Mouse (Mus musculus): Measurements from ENCODE around the gene Kcnc3.

Gene Kcnc3

GRCm38 (mm10) chr7:44630437-44630836, 40.0 kb downstream of the Kcnc3 start:
- no peak for DNase-seq

GRCm38 (mm10) chr7:44632676-44633075, 42.2 kb downstream of the Kcnc3 start:
- DNase-seq, result peak in 1 of 2 experiments; percentile 21

DNA sequence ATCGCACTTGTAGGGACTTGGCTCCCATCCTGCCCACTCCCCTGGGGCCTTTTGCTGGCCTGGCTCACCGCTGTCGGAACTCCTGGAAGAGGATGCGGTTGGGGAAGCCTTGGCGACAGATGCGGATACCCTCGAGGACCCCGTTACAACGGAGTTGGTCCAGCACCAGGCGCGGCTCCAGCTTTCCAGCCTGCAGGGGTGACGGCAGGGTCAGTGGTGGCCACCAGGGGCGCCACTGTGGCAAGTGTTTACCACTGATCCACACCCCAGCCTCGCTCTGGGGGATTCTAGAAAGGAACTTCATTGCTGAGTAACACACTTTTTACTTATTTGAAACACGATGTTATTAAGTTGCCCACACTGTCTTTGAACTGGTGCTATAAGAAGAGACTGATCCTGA, 42.9 kb downstream of the Kcnc3 start:
- DNase-seq, result peak; percentile 73 to 87

DNA sequence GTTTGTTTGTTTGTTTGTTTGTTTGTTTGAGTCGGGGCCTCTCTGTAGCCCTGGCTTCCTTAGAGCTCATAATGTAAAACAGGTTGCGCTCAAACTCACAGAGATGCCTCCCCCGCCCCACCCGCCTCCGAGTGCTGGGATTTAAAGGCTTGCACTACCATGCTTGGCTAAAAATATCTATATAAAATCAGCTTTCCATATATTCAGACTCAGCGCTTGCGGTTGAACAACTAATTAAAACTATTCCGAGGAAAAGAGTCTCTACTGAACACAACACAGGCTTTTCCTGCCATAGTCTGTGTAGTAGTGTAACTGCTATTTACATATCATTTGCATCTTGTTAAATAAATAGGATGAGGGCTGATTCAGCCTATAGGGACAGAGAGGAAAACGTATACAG, 46.2 kb downstream of the Kcnc3 start:
- no peak for DNase-seq

DNA sequence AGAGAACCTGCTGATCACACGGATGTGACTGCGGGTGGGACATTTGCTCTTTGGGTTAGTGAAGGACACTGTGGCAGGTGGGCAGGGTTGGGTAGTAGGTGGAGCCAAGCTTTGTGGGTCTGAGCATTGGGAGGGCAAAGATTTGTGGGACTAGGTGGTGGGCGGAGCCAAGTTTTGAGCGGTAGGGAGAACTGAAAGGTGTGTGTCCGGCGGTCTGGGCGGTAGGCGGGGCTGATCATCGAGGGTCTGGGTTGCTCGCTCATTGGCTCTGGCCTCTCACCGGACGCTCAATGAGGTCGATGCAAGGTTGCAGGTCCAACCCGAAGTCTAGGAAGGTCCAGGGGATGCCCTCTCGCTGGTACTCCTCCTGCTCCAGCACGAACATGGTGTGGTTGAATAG, 48.2 kb downstream of the Kcnc3 start:
- DNase-seq, result no peak

DNA sequence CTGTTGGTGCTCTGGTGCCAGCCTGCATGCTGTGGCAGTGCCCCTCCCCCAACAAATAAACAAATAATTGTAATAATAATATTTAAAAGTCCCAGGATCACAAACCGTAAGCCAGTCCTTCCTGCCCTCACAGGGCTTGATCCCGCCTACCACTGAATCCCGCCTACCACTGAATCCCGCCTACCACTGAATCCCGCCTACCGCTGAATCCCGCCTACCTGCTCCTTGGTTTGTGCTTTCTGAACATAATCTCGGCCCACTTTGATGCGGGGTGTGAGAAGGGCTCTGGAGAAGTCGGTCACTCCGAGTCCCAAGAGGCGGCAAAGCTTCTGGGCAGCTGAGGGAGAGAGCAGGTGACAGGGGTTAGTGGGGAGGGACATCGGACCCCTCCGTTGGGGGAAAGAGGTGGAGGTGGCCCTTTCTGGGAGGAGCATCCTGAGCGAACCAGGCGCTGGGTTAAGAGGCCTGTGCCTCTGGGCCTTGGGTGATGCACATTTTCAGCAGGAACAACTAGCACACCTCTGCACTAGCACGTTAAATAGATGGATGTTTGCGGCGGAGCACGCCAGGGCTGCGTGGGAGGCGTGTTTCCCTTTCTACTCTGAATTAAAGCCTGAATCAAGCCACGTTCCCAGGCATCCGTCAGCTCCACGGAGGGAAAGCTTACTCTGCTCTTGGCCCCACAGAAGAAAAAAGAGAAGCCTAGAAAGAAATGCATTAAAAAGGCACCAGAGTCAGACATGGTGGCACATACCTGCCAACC, 50.6 kb downstream of the Kcnc3 start:
- DNase-seq, result no peak

GRCm38 (mm10) chr7:44641887-44642286, 51.4 kb downstream of the Kcnc3 start:
- peak; percentile 77 to 85 for DNase-seq

DNA sequence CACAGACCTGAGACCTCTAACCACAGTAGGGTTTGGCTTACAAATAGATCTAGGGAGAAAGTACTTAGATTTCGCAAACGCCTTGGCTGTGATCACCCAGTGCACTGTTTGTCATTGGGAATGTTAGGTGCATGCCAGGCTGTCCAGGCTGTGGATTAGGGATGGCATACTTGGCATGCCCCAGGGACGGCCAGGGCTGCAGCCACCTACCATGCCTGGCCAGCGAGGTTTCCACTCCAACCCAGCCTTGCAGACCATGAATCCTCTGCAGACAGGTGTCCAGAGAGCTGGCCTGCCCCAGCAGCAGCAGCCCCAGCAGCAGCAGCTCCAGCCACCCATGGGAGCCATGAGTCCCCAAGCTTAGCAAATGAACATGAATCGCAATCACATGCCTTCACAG, 54.8 kb downstream of the Kcnc3 start:
- DNase-seq, result no peak

GRCm38 (mm10) chr7:44645951-44646350, 55.5 kb downstream of the Kcnc3 start:
- DNase-seq, result peak; percentile 92 to 94

GRCm38 (mm10) chr7:44647042-44647724, 56.7 kb downstream of the Kcnc3 start:
- peak; percentile 96 to 98 for DNase-seq

- no peak for DNase-seq
Measured at GRCm38 (mm10) chr7:44647729-44648128, 57.3 kb downstream of the Kcnc3 start.

DNA sequence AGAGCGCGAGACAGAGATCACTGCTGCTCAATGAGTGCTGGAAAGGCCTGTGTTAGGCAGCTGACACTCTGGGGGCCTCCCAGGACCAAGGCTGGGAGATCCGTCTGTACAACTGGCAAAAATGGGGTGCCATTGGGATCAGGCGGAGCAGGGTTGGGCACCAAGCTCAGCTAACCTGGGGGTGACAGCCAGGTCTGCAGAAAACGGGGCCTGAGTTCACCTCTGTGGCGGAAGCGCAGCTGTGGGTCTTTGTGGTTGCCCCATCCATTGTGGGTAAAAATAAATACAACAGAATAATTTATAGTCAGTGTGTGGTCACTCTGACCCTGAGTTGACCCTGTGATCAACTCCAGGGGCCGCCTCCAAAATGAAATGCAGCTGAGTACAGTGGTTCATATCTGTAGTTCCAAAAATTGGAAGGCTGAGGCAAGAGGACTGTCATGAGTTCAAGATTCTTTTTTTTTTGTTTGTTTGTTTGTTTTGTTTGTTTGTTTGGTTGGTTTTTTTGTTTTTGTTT, 58.7 kb downstream of the Kcnc3 start:
- DNase-seq, result no peak

- peak; percentile 90 to 92 for DNase-seq
Measured at GRCm38 (mm10) chr7:44649990-44650389, 59.5 kb downstream of the Kcnc3 start.

GRCm38 (mm10) chr7:44651416-44651815, 61.0 kb downstream of the Kcnc3 start:
- DNase-seq, result no peak

GRCm38 (mm10) chr7:44653773-44654172, 63.3 kb downstream of the Kcnc3 start:
- DNase-seq, result peak; percentile 57 to 68

All from cerebellum, postnatal 10 days (tissue).